Mouse (Mus musculus) thymus, adult 2 months (tissue): ENCODE results near the gene Fam189a1.

Experiments
- CTCF ChIP-seq: fragments of 200-500 bp; IDR thresholded peaks from 2 replicates; pipeline ENCODE4 v1.5.1; 2012; ENCODE audit warnings: mild to moderate bottlenecking, control low read depth, low read length, moderate library complexity, borderline replicate concordance; ENCODE audit not compliant: control insufficient read depth, poor library complexity, insufficient read depth; ENCODE audit errors: extremely low read depth
- POLR2A ChIP-seq: fragments of 200-500 bp; IDR thresholded peaks from 2 replicates; pipeline ENCODE4 v1.6.1; 2012; ENCODE audit warnings: mild to moderate bottlenecking, low read length, control low read depth, moderate library complexity; ENCODE audit not compliant: control insufficient read depth, poor library complexity, insufficient read depth; ENCODE audit errors: extremely low read depth

- TF ChIP-seq POLR2A (no peak), CTCF (no peak)
Measured at GRCm38 (mm10) chr7:64846061-64846460, 310.3 kb downstream of the Fam189a1 start.
